Mouse (Mus musculus): ENCODE measurements at regions not wholly inside any gene's neighbourhood (a gene's known extent, or its start where the extent isn't known, plus 50 kb on each side); places are given as distances from the start of the nearest gene placed in this dataset.

- Histone ChIP-seq H3K9ac (replicated peaks; ENCODE audit: low read length) (no peak overlapping the region), H3K36me3 (ENCODE audit: insufficient read depth, low read length) (no peaks in the 10 kb centered on the region), H3K4me1 (ENCODE audit: insufficient read depth, low read length) (no peaks in the 10 kb centered on the region), H3K27me3 (ENCODE audit: insufficient read depth, low read length) (no peaks in the 10 kb centered on the region), H3K27ac (ENCODE audit: low read length) (no peak overlapping the region), H3K4me2 (replicated peaks; ENCODE audit: low read depth, low read length) (no peak overlapping the region), H3K9me3 (ENCODE audit: low read length) (no peaks in the 10 kb centered on the region), H3K4me3 (ENCODE audit: low read length) (no peak overlapping the region)
- 87% methylated on average over 6 of the region's 6 CpGs for WGBS
- no peak for ATAC-seq (ENCODE audit: low FRiP score, low TSS enrichment)
Observed at GRCm38 (mm10) chr1:144319406-144319805, 70.4 kb upstream of the Rgs1 start.

- Histone ChIP-seq H3K4me1 (ENCODE audit: insufficient read depth, low read length) (no peaks in the 10 kb centered on the region), H3K9ac (replicated peaks; ENCODE audit: low read length) (no peak overlapping the region), H3K4me3 (ENCODE audit: low read length) (no peak overlapping the region), H3K4me2 (replicated peaks; ENCODE audit: low read depth, low read length) (no peak overlapping the region), H3K27ac (ENCODE audit: low read length) (no peak overlapping the region), H3K27me3 (ENCODE audit: insufficient read depth, low read length) (no peaks in the 10 kb centered on the region), H3K9me3 (ENCODE audit: low read length) (no peaks in the 10 kb centered on the region), H3K36me3 (ENCODE audit: insufficient read depth, low read length) (no peaks in the 10 kb centered on the region)
- WGBS: 66% methylated on average over 1 of the region's 1 CpGs
- ATAC-seq (ENCODE audit: low FRiP score, low TSS enrichment): no peak
Observed at GRCm38 (mm10) chr1:144318289-144318688, 69.2 kb upstream of the Rgs1 start.

DNA sequence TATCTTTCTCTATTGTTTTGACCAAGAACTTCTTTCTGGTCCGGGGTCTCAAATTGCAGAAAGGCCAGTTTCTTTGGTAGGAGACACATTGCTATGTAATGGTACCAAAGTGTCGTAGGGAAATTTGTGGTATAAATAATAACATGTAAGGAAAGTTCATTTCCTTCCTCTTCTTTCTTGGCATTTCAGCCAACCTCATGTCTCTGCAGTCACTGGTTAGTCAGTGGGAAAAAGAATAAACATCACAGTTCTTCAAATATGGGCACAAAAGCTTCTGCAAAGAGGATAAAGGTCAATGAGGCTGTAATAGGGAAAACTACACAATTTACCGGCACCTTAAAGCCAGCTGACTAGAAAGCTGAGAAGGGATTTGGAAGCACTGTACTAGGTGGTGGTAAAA, 68.5 kb upstream of the Rgs1 start:
- H3K4me1 ChIP-seq (ENCODE audit: insufficient read depth, low read length): no peaks in the 10 kb centered on the region
- H3K4me2 ChIP-seq (replicated peaks; ENCODE audit: low read depth, low read length): no peak overlapping the region
- H3K27me3 ChIP-seq (ENCODE audit: insufficient read depth, low read length): no peaks in the 10 kb centered on the region
- no peak overlapping the region for H3K4me3 ChIP-seq (ENCODE audit: low read length)
- no peaks in the 10 kb centered on the region for H3K9me3 ChIP-seq (ENCODE audit: low read length)
- no peak for ATAC-seq (ENCODE audit: low FRiP score, low TSS enrichment)
- H3K27ac ChIP-seq (ENCODE audit: low read length): no peak overlapping the region
- WGBS: 81% methylated on average over 3 of the region's 3 CpGs
- H3K9ac ChIP-seq (replicated peaks; ENCODE audit: low read length): no peak overlapping the region
- no peaks in the 10 kb centered on the region for H3K36me3 ChIP-seq (ENCODE audit: insufficient read depth, low read length)

DNA sequence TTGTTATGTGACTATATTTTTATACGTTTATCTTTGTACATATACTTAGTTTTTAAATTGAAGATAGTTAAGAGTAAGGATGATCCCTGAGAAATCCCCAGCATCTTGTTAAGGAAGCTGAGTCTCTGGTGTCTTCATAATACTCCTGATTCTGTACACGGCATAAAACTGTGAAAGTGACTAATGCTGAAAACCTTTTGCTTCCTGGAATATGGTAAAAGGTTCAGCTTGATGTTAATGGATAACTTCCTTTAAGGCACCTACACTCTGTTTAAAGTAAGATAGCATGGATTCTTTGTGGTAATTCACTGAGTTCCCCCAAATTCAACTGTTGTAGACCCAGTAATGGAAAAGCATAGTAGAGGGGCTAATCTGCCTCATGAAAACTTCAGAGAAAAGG, 67.2 kb upstream of the Rgs1 start:
- Histone ChIP-seq H3K27ac (ENCODE audit: low read length) (no peak overlapping the region), H3K27me3 (ENCODE audit: insufficient read depth, low read length) (no peaks in the 10 kb centered on the region), H3K9me3 (ENCODE audit: low read length) (no peaks in the 10 kb centered on the region), H3K9ac (replicated peaks; ENCODE audit: low read length) (no peak overlapping the region), H3K4me2 (replicated peaks; ENCODE audit: low read depth, low read length) (no peak overlapping the region), H3K36me3 (ENCODE audit: insufficient read depth, low read length) (no peaks in the 10 kb centered on the region), H3K4me1 (ENCODE audit: insufficient read depth, low read length) (no peaks in the 10 kb centered on the region), H3K4me3 (ENCODE audit: low read length) (no peak overlapping the region)
- ATAC-seq (ENCODE audit: low FRiP score, low TSS enrichment): no peak
- WGBS: 73% methylated on average over 2 of the region's 2 CpGs

GRCm38 (mm10) chr1:144314382-144314781, 65.3 kb upstream of the Rgs1 start:
- WGBS: 75% methylated on average over 2 of the region's 2 CpGs
- Histone ChIP-seq H3K9me3 (ENCODE audit: low read length) (no peaks in the 10 kb centered on the region), H3K27ac (ENCODE audit: low read length) (no peak overlapping the region), H3K4me1 (ENCODE audit: insufficient read depth, low read length) (no peaks in the 10 kb centered on the region), H3K27me3 (ENCODE audit: insufficient read depth, low read length) (no peaks in the 10 kb centered on the region), H3K9ac (replicated peaks; ENCODE audit: low read length) (no peak overlapping the region), H3K36me3 (ENCODE audit: insufficient read depth, low read length) (no peaks in the 10 kb centered on the region), H3K4me2 (replicated peaks; ENCODE audit: low read depth, low read length) (no peak overlapping the region), H3K4me3 (ENCODE audit: low read length) (no peak overlapping the region)
- no peak for ATAC-seq (ENCODE audit: low FRiP score, low TSS enrichment)

DNA sequence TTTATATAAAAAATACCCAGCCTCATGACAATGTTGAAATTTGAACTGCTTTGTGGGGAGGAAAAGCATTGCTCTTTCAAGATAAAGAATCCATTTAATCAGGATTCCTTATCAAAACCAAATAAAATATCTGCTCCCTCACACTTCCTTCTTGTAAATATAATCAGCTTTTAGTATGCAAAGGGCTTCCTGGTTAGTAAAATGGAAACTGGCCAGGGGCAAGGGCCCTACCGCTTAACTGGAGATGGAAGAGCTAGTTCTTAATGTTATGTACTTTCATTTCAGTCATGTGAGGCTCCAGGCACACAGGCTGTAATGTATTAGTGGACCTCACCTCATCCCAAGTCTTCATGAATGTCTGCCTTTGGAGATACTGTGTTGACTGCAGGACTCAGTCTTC, 64.3 kb upstream of the Rgs1 start:
- Histone ChIP-seq H3K27ac (ENCODE audit: low read length) (no peak overlapping the region), H3K9me3 (ENCODE audit: low read length) (no peaks in the 10 kb centered on the region), H3K4me1 (ENCODE audit: insufficient read depth, low read length) (no peaks in the 10 kb centered on the region), H3K4me2 (replicated peaks; ENCODE audit: low read depth, low read length) (no peak overlapping the region), H3K36me3 (ENCODE audit: insufficient read depth, low read length) (no peaks in the 10 kb centered on the region), H3K9ac (replicated peaks; ENCODE audit: low read length) (no peak overlapping the region), H3K4me3 (ENCODE audit: low read length) (no peak overlapping the region), H3K27me3 (ENCODE audit: insufficient read depth, low read length) (no peaks in the 10 kb centered on the region)
- WGBS: 62% methylated on average over 1 of the region's 1 CpGs
- no peak for ATAC-seq (ENCODE audit: low FRiP score, low TSS enrichment)

- Histone ChIP-seq H3K27ac (ENCODE audit: low read length) (no peak overlapping the region), H3K4me1 (ENCODE audit: insufficient read depth, low read length) (no peaks in the 10 kb centered on the region), H3K36me3 (ENCODE audit: insufficient read depth, low read length) (no peaks in the 10 kb centered on the region), H3K4me3 (ENCODE audit: low read length) (no peak overlapping the region), H3K27me3 (ENCODE audit: insufficient read depth, low read length) (no peaks in the 10 kb centered on the region), H3K4me2 (replicated peaks; ENCODE audit: low read depth, low read length) (no peak overlapping the region), H3K9me3 (ENCODE audit: low read length) (no peaks in the 10 kb centered on the region), H3K9ac (replicated peaks; ENCODE audit: low read length) (no peak overlapping the region)
- no peak for ATAC-seq (ENCODE audit: low FRiP score, low TSS enrichment)
- WGBS: 55% methylated on average over 3 of the region's 3 CpGs
Observed at GRCm38 (mm10) chr1:144309901-144310300, 60.9 kb upstream of the Rgs1 start.

- WGBS: 79% methylated on average over 5 of the region's 5 CpGs
- H3K4me3 ChIP-seq (ENCODE audit: low read length): no peak overlapping the region
- ATAC-seq (ENCODE audit: low FRiP score, low TSS enrichment): no peak
- no peaks in the 10 kb centered on the region for H3K4me1 ChIP-seq (ENCODE audit: insufficient read depth, low read length)
- H3K9ac ChIP-seq (replicated peaks; ENCODE audit: low read length): no peak overlapping the region
- H3K9me3 ChIP-seq (ENCODE audit: low read length): no peaks in the 10 kb centered on the region
- no peaks in the 10 kb centered on the region for H3K27me3 ChIP-seq (ENCODE audit: insufficient read depth, low read length)
- H3K36me3 ChIP-seq (ENCODE audit: insufficient read depth, low read length): no peaks in the 10 kb centered on the region
- no peak overlapping the region for H3K27ac ChIP-seq (ENCODE audit: low read length)
- no peak overlapping the region for H3K4me2 ChIP-seq (replicated peaks; ENCODE audit: low read depth, low read length)
Observed at GRCm38 (mm10) chr1:144308313-144308712, 59.3 kb upstream of the Rgs1 start.

GRCm38 (mm10) chr1:144307854-144308285, 58.8 kb upstream of the Rgs1 start:
- Histone ChIP-seq H3K4me2 (replicated peaks; ENCODE audit: low read depth, low read length) (no peak overlapping the region), H3K4me1 (ENCODE audit: insufficient read depth, low read length) (no peaks in the 10 kb centered on the region), H3K9me3 (ENCODE audit: low read length) (no peaks in the 10 kb centered on the region), H3K27ac (ENCODE audit: low read length) (no peak overlapping the region), H3K36me3 (ENCODE audit: insufficient read depth, low read length) (no peaks in the 10 kb centered on the region), H3K4me3 (ENCODE audit: low read length) (no peak overlapping the region), H3K27me3 (ENCODE audit: insufficient read depth, low read length) (no peaks in the 10 kb centered on the region), H3K9ac (replicated peaks; ENCODE audit: low read length) (no peak overlapping the region)
- no peak for ATAC-seq (ENCODE audit: low FRiP score, low TSS enrichment)
- WGBS: 89% methylated on average over 2 of the region's 2 CpGs

DNA sequence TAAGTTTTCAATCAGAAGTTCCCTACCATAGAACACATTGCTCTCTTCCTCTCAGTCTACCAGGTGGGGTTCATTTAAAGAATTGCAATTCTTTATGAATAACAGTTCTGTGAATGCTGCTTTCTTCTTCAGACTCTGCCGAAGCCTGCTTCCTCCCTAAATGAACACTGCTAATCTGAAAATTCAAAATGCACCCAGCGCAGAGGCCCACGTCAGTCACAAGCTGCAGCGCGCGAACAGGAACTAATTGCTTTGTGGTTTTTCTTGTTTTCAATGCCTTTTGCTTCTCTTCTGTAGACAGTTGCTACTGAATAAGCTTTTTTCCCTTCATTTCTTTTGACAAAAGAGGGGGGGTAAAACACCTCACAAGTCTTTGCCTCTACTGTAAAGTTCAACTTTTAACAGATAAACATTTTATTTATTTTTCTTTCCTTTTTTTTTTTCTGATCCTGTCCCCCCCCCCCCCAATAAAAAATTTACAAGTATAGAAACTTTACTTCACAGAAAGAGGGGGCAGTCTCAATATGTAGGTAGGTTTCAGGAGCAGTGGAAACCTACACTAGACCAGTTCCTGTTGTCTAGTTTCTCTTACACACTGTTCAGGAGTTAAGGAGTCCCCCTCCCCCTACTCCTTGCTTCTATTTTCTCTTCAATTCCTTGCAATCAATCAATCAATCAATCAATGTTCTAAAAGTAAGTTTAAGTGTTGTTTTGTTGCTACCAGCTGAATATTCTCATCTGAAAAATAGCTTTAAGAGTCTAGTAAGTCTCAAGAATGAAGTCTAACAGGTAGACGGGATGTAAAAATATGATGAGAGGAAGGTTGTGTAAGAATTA, 58.2 kb upstream of the Rgs1 start:
- no peaks in the 10 kb centered on the region for H3K4me1 ChIP-seq (ENCODE audit: insufficient read depth, low read length)
- no peak overlapping the region for H3K4me2 ChIP-seq (replicated peaks; ENCODE audit: low read depth, low read length)
- WGBS: 76% methylated on average over 7 of the region's 7 CpGs
- no peak for ATAC-seq (ENCODE audit: low FRiP score, low TSS enrichment)
- H3K9ac ChIP-seq (replicated peaks; ENCODE audit: low read length): no peak overlapping the region
- no peaks in the 10 kb centered on the region for H3K36me3 ChIP-seq (ENCODE audit: insufficient read depth, low read length)
- H3K27ac ChIP-seq (ENCODE audit: low read length): no peak overlapping the region
- no peaks in the 10 kb centered on the region for H3K27me3 ChIP-seq (ENCODE audit: insufficient read depth, low read length)
- H3K4me3 ChIP-seq (ENCODE audit: low read length): no peak overlapping the region
- no peaks in the 10 kb centered on the region for H3K9me3 ChIP-seq (ENCODE audit: low read length)

Data from kidney, embryonic 16.5 days (tissue).